Mouse (Mus musculus) small intestine, adult 2 months (tissue): ENCODE data around the gene Sema5a. TPM values are rescaled to one million over a fixed set of nuclear protein-coding genes. Genes with fewer than 3 reads are reported as not detected.

Source experiments
- H3K27ac ChIP-seq: fragments of 200-500 bp; 2 replicates; pipeline ENCODE4 v1.5.1; 2012; ENCODE audit warnings: low read depth, low read length, control low read depth, inconsistent platforms; ENCODE audit not compliant: insufficient read depth
- H3K27me3 ChIP-seq: fragments of 200-500 bp; 2 replicates; pipeline ENCODE4 v1.6.1; 2012; ENCODE audit warnings: mild to moderate bottlenecking, moderate library complexity, low read length, inconsistent platforms; ENCODE audit not compliant: control insufficient read depth, insufficient read depth
- H3K36me3 ChIP-seq: fragments of 200-500 bp; 2 replicates; pipeline ENCODE4 v1.6.1; 2012; ENCODE audit warnings: mild to moderate bottlenecking, low read length, control low read depth, inconsistent platforms; ENCODE audit not compliant: control insufficient read depth, insufficient read depth
- H3K4me1 ChIP-seq: fragments of 200-500 bp; 2 replicates; pipeline ENCODE4 v1.6.1; 2012; ENCODE audit warnings: low read length, inconsistent platforms, mixed read lengths; ENCODE audit not compliant: control insufficient read depth, insufficient read depth, insufficient read length
- H3K4me3 ChIP-seq: fragments of 200-500 bp; 2 replicates; pipeline ENCODE4 v1.5.1; 2012; ENCODE audit warnings: low read depth, mild to moderate bottlenecking, control low read depth, inconsistent platforms, low read length, moderate library complexity
- CTCF ChIP-seq: fragments of 200-500 bp; IDR thresholded peaks from 2 replicates; pipeline ENCODE4 v1.5.1; 2012; ENCODE audit warnings: low read depth, mild to moderate bottlenecking, control low read depth, inconsistent platforms, low read length, moderate library complexity, mixed read lengths; ENCODE audit not compliant: insufficient replicate concordance, insufficient read length; ENCODE audit errors: extremely low read depth
- POLR2A ChIP-seq: fragments of 200-500 bp; IDR thresholded peaks from 2 replicates; pipeline ENCODE4 v1.6.1; 2012; ENCODE audit warnings: low read depth, mild to moderate bottlenecking, control low read depth, inconsistent platforms, low read length, moderate library complexity
- whole genome bisulfite sequencing: fragments of 180-500 bp; shearing (Covaris S2); methylation state at CpG from one replicate; pipeline ENCODE4 v1.1.7; 2018; 5-methylcytosine and 5-hydroxymethylcytosine counted together
- polyA plus RNA-seq: library from polyadenylated mRNA; depleted of rRNA; stranded (reverse); fragments of >200 nt; gene quantifications from 2 replicates; pipeline ENCODE4 v1.2.3, GENCODE M21; 2012

Gene Sema5a
- polyA plus RNA-seq, 1 experiment: 18.7 TPM

DNA sequence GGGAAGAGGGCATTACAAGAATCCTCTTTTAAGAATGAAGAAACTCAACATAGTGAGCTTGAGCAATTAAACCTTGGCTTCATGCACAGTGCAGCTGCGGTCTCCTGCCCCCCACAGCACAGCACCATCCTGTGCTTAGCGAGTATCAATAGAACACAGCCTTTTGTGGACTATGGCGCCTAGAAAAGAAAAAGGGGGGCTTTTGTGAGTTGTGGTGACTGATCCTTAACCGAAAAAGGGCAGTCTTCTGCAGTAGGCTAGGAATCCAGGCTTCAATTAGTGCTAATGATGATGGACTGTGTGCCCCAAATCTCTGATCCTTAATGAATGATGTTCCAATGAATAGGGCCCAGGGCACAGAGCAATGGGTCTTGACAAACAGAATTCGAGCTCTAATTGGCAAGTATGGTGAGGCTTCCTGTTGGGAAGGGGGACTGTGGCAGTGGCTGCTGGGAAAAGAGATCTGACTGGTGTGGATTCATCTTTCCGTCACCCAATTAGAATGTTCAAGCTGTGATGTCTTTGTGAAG is 324.3 kb downstream of the Sema5a start:
- Histone ChIP-seq H3K4me1 (no peaks in the 10 kb centered on the region), H3K27me3 (no peaks in the 10 kb centered on the region), H3K4me3 (no peak overlapping the region), H3K27ac (no peak overlapping the region), H3K36me3 (peaks cover 6% of the 10 kb centered on the region)
- 84% methylated on average over 6 of the region's 6 CpGs for WGBS
- TF ChIP-seq POLR2A (no peak), CTCF (no peak)

DNA sequence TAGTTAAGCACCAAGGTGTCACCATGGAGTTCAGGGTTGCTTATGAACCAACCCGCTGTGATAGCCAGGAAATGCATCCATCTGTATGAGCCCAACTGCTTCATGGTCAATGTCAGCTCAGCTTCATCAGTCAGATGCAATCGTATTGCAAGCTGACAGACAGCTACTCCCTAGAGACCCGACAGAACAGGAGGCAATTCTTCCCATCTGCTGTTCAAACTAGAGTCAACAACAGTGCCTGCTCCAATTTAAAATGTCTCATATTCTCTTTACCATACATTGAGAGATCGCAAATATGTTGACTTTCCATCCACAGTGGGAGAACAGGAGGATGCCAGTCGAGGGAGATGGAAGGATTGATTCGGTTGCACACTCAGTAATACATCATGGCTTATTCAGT is 329.7 kb downstream of the Sema5a start:
- Histone ChIP-seq H3K27me3 (no peaks in the 10 kb centered on the region), H3K4me3 (no peak overlapping the region), H3K4me1 (no peaks in the 10 kb centered on the region), H3K27ac (no peak overlapping the region), H3K36me3 (0 out of 2 replicates have a peak, but pooled peaks cover 4% of the 10 kb centered on the region)
- TF ChIP-seq CTCF (no peak), POLR2A (no peak)
- WGBS: 87% methylated on average over 6 of the region's 6 CpGs

DNA sequence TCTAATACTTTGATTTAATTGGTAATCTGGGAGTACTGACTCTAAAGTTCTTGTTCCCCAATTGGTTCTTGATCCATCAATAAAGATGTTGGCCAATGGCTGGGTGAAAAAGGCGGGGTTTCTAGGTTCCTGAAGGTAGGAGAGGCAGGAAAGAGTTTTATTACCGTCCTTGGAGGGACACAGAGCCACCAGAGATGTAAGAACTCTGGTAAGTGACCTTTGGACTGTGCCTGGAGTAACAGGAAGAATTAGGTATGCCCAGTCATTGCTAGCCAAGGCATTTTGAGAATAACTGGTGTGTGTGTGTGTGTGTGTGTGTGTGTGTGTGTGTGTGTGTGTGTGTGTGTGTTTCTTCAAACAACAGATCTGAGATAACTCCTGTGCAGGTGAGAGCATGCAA is 330.6 kb downstream of the Sema5a start:
- Histone ChIP-seq H3K27me3 (no peaks in the 10 kb centered on the region), H3K27ac (no peak overlapping the region), H3K36me3 (0 out of 2 replicates have a peak, but pooled peaks cover 4% of the 10 kb centered on the region), H3K4me3 (no peak overlapping the region), H3K4me1 (no peaks in the 10 kb centered on the region)
- TF ChIP-seq POLR2A (no peak), CTCF (no peak)
- WGBS: 25% methylated on average over 2 of the region's 2 CpGs

DNA sequence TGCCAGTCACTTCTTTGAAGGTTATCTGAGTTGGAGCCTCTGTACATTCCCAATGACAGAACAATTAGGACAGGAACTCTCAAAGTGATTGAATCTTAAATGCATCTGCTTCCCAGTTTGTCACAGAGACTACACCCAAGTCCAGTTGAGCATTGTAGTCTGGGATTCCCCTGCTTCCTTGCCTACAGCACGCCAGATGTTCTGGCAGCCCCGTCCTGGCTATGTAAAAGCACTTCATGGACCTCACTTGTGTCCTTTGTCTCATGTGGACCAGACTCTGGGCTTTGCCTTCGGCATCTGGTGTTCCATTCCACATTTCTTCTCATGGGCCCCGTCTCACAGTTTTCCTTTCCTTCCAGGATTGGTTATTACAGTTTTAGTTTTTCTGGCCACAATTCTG is 334.7 kb downstream of the Sema5a start:
- H3K27me3 ChIP-seq: no peaks in the 10 kb centered on the region
- TF ChIP-seq POLR2A: no peak
- TF ChIP-seq CTCF: no peak
- no peaks in the 10 kb centered on the region for H3K4me1 ChIP-seq
- H3K4me3 ChIP-seq: no peak overlapping the region
- WGBS: 86% methylated on average over 4 of the region's 4 CpGs
- H3K36me3 ChIP-seq: 0 out of 2 replicates have a peak, but pooled peaks cover 2% of the 10 kb centered on the region
- no peak overlapping the region for H3K27ac ChIP-seq

- Histone ChIP-seq H3K4me1 (no peaks in the 10 kb centered on the region), H3K27ac (no peak overlapping the region), H3K4me3 (no peak overlapping the region), H3K27me3 (no peaks in the 10 kb centered on the region), H3K36me3 (0 out of 2 replicates have a peak, but pooled peaks cover 1% of the 10 kb centered on the region)
- no peak for TF ChIP-seq CTCF
- TF ChIP-seq POLR2A: no peak
- 100% methylated on average over 1 of the region's 1 CpGs for WGBS
Measured at GRCm38 (mm10) chr15:32590641-32591040, 346.0 kb downstream of the Sema5a start.

DNA sequence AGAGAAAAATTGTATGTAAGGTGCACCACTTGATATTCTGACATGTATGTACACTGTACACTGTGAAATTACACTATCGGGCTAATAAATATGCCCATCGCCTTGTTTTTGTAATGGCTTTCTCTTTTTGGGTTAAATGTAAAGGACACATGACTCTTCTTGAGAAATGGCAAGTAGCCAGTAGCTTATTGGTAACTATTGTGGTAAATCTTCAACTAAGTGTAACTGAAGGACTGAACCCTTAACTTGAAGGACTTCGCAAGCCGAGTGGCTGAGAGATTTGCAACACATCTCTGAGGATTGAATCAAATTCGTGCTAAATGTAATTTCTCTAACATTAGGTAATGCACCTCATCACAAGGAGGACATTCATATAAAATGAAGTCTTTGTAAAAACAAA is 349.1 kb downstream of the Sema5a start:
- Histone ChIP-seq H3K36me3 (0 out of 2 replicates have a peak, but pooled peaks cover 2% of the 10 kb centered on the region), H3K27me3 (no peaks in the 10 kb centered on the region), H3K27ac (no peak overlapping the region), H3K4me3 (no peak overlapping the region), H3K4me1 (no peaks in the 10 kb centered on the region)
- 90% methylated on average over 5 of the region's 5 CpGs for WGBS
- TF ChIP-seq CTCF (no peak), POLR2A (no peak)

GRCm38 (mm10) chr15:32596574-32596973 is 352.0 kb downstream of the Sema5a start:
- Histone ChIP-seq H3K27me3 (no peaks in the 10 kb centered on the region), H3K4me3 (no peak overlapping the region), H3K36me3 (peaks cover 3% of the 10 kb centered on the region; the same call in 1 of the 2 replicates), H3K4me1 (no peaks in the 10 kb centered on the region), H3K27ac (no peak overlapping the region)
- WGBS: 89% methylated on average over 6 of the region's 6 CpGs
- TF ChIP-seq CTCF: no peak
- no peak for TF ChIP-seq POLR2A

- Histone ChIP-seq H3K4me1 (no peaks in the 10 kb centered on the region), H3K4me3 (no peak overlapping the region), H3K36me3 (peaks cover 3% of the 10 kb centered on the region; the same call in 1 of the 2 replicates), H3K27ac (no peak overlapping the region), H3K27me3 (no peaks in the 10 kb centered on the region)
- TF ChIP-seq CTCF (no peak), POLR2A (no peak)
- 85% methylated on average over 3 of the region's 3 CpGs for WGBS
Measured at GRCm38 (mm10) chr15:32597189-32597588, 352.6 kb downstream of the Sema5a start.
